Mouse (Mus musculus) adrenal gland, postnatal 4 days (tissue): ENCODE measurements at regions not wholly inside any gene's neighbourhood (a gene's known extent, or its start where the extent isn't known, plus 50 kb on each side); places are given as distances from the start of the nearest gene placed in this dataset.
A peak's percentile ranks its signal among the peaks of the same experiment; 100 is the strongest.
"Not testable (repeated sequence)": the region's sequence is repeated elsewhere in the genome, so short reads cannot be mapped to it uniquely, and the experiment has no call there.

Experiments used
- DNase-seq, 2 experiments: peaks; one replicate each; pipeline ENCODE4 v3.0.0; 2021 to 2022; ENCODE audit warnings: low spot score in 2 of 2, mixed read lengths in 2 of 2

GRCm38 (mm10) chr13:3035291-3035690, 502.6 kb upstream of the Gdi2 start:
- not testable (repeated sequence) for DNase-seq

- DNase-seq, result peak; percentile 13
Observed at GRCm38 (mm10) chr13:3037010-3037409, 500.9 kb upstream of the Gdi2 start.

DNA sequence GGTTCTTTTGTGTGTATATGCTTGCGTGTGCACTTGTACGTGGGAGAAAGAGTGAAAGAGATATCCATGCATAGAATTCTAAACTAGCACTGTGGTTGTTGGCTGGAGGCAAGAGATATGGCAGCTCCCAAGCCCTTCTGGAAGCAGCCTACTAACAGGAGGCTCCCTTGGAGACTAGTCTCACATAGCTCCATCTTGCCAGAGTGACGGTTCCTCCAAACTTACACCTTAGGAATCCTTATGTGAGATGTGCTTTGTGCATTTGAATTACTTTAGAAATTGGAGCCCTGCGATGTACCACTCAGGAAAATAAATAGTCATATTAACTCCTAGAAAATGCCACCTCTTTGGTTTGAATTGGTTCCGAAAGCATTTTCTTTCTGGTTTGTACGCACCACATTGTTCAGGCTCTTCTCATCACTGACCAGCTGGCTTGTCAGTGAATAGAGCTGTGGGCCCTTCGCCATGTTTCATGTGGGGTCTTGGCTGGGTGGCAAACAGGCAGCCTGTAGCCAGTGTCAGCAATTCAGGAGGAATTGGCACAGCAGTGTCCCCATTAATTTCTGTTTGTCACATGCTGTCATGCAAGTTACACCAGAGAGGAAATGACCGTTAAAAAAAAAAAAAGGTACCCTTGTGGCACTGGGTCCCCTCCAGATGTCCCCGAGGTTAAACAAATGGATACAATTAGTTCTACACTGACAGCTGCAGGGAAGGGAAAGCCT, 491.3 kb upstream of the Gdi2 start:
- DNase-seq, result not testable (repeated sequence)

GRCm38 (mm10) chr13:3083480-3083879, 454.4 kb upstream of the Gdi2 start:
- DNase-seq, result not testable (repeated sequence)

- not testable (repeated sequence) for DNase-seq
Observed at GRCm38 (mm10) chr13:3089971-3090370, 447.9 kb upstream of the Gdi2 start.

- DNase-seq, result not testable (repeated sequence)
Observed at GRCm38 (mm10) chr13:3106543-3106942, 431.3 kb upstream of the Gdi2 start.

- DNase-seq, result not testable (repeated sequence)
Observed at GRCm38 (mm10) chr13:3128150-3128549, 409.7 kb upstream of the Gdi2 start.

DNA sequence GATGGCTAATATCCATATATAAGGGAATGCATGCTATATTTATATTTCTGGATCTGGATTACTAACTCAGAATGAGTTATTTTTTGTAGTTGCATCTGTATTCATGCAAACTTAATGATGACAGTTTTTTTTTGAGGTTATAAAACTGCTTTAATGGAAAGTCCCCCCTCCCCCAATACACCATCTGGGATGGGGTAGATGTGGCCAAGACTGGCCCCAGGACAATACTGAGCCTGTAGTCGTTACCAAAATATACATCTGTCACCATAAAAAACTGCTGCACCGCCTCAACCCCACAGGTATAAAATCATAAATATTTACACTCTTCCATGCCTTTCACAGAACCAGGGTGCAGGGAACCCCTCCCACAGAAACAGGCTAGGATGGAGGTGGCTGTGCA, 400.6 kb upstream of the Gdi2 start:
- DNase-seq, result not testable (repeated sequence)

- DNase-seq, result no peak
Observed at GRCm38 (mm10) chr13:3138698-3139097, 399.2 kb upstream of the Gdi2 start.

DNA sequence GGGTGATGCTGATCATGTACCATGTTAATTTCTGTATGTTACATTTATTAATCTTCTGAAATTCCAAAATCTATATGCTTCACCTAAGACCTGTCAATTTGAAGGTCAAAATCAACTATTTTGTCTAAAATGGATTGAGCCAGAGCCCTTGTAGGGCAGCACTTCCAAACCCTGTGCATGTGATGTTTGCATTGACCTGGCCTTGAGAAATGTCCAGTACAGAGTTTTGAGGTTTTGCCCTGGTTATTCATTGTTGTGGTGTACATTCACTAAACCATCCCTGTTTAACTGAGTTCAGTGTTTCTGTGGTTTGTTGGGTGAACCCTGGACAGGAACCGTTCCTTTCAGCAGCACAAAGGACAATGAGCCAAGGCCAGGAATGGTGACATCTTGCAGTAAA, 392.4 kb upstream of the Gdi2 start:
- not testable (repeated sequence) for DNase-seq
